In the genomic region with DNA sequence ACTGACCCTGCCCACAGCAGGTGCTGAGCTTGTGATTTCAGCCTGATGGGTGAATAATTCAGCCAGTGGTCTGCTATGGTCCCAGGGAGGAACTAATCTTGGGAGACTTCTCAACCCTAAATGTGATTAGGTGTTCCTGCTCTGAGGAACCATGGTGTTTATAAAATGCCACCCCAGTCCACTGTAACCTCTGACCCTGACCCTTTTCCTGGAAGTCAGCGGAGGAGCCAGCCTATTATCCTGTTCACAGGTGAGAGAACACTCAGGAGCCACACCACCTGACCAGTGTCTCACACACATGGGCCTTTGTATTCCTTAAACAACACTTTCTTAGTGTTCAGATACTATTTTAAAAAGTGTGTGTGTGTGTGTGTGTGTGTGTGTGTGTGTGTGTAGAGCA, we compare ENCODE assay signal across 8 mouse cellular contexts.
DNase-seq lines count a peak whose midpoint lies in the region; ATAC-seq and TF ChIP-seq lines count a peak whose summit lies in the region.

No protein-coding gene starts in this region.

- H3K9me3 ChIP-seq in lung, postnatal 0 days (ENCODE audit: low read length) = no peaks in the 10 kb centered on the region
- H3K9me3 ChIP-seq in liver, embryonic 11.5 days (ENCODE audit: control insufficient read depth, low read length) = no peaks in the 10 kb centered on the region
- no peaks in the 10 kb centered on the region for H3K9me3 ChIP-seq in stomach, embryonic 15.5 days

- no peak overlapping the region for H3K4me2 ChIP-seq in lung, postnatal 0 days (replicated peaks; ENCODE audit: low read depth, low read length)
- H3K4me2 ChIP-seq in liver, embryonic 11.5 days = no peak overlapping the region
- no peak overlapping the region for H3K4me2 ChIP-seq in stomach, embryonic 15.5 days

- TF ChIP-seq POLR2A in heart, adult 2 months (IDR thresholded peaks at IDR 0.05; ENCODE audit: insufficient read depth, low read depth, low read length) = no peak
- TF ChIP-seq POLR2A in lung, adult 2 months (IDR thresholded peaks at IDR 0.05; ENCODE audit: borderline replicate concordance, extremely low read depth, low read depth, low read length) = no peak

- no peak; the same call in 1 of the 2 replicates for ATAC-seq in lung, postnatal 0 days
- no peak for ATAC-seq in liver, embryonic 11.5 days (replicated peaks; ENCODE audit: low FRiP score)
- no peak for ATAC-seq in stomach, embryonic 15.5 days (ENCODE audit: insufficient read depth, low FRiP score, low read depth)

- H3K4me3 ChIP-seq in heart, adult 2 months = no peak overlapping the region
- no peak overlapping the region for H3K4me3 ChIP-seq in lung, postnatal 0 days (ENCODE audit: low read depth, low read length)
- no peak overlapping the region for H3K4me3 ChIP-seq in lung, adult 2 months (replicated peaks; ENCODE audit: extremely low read depth, low read depth, low read length)
- H3K4me3 ChIP-seq in liver, embryonic 11.5 days (ENCODE audit: low read depth, low read length) = no peak overlapping the region
- H3K4me3 ChIP-seq in stomach, embryonic 15.5 days (replicated peaks) = no peak overlapping the region

- H3K9ac ChIP-seq in heart, adult 2 months (ENCODE audit: low read depth, low read length) = 0 out of 2 replicates have a peak overlapping the region, but pooled peaks have one; percentile 9
- no peak overlapping the region for H3K9ac ChIP-seq in lung, postnatal 0 days (replicated peaks; ENCODE audit: low read depth)
- H3K9ac ChIP-seq in liver, embryonic 11.5 days (ENCODE audit: low read depth, low read length) = 0 out of 2 replicates have a peak overlapping the region, but pooled peaks have one; percentile 15
- no peak overlapping the region for H3K9ac ChIP-seq in stomach, embryonic 15.5 days

- WGBS in heart, adult 2 months = 89% methylated on average over 1 of the region's 1 CpGs
- 89% methylated on average over 1 of the region's 1 CpGs for WGBS in lung, postnatal 0 days
- WGBS in lung, adult 2 months = 90% methylated on average over 1 of the region's 1 CpGs
- WGBS in liver, embryonic 11.5 days = 83% methylated on average over 1 of the region's 1 CpGs
- WGBS in stomach, embryonic 15.5 days = 96% methylated on average over 1 of the region's 1 CpGs

- no peak for TF ChIP-seq EP300 in heart, adult 2 months (IDR thresholded peaks at IDR 0.05; ENCODE audit: insufficient read depth, low read depth, low read length)
- TF ChIP-seq EP300 in lung, postnatal 0 days (IDR thresholded peaks at IDR 0.05) = no peak

- no peak for DNase-seq in heart, adult 2 months
- DNase-seq in heart, adult 11 months = no peak
- DNase-seq in lung, postnatal 0 days (ENCODE audit: low spot score) = no peak
- DNase-seq in lung, adult 2 months = no peak
- DNase-seq in liver, embryonic 11.5 days (ENCODE audit: low spot score) = no peak
- DNase-seq in thymus, postnatal 4 days = no peak
- no peak for DNase-seq in left cerebral cortex, postnatal 4 days

- intact Hi-C loops in heart, adult 2 months (cut with DNase I) = no loop called here
- intact Hi-C loops in left cerebral cortex, postnatal 4 days (cut with DNase I) = no loop called here

- no peaks in the 10 kb centered on the region for H3K79me2 ChIP-seq in heart, adult 2 months (replicated peaks; ENCODE audit: control insufficient read depth, insufficient read depth, low read length)

- peak overlapping the region; percentile 90 for H3K27ac ChIP-seq in heart, adult 2 months
- H3K27ac ChIP-seq in lung, postnatal 0 days (ENCODE audit: low read length) = peak overlapping the region; percentile 77
- H3K27ac ChIP-seq in liver, embryonic 11.5 days (ENCODE audit: low read depth, low read length) = peak overlapping the region; percentile 50
- peak overlapping the region; percentile 77 for H3K27ac ChIP-seq in stomach, embryonic 15.5 days

- TF ChIP-seq CTCF in heart, adult 2 months (IDR thresholded peaks at IDR 0.05) = no peak
- TF ChIP-seq CTCF in lung, postnatal 0 days (IDR thresholded peaks at IDR 0.05) = no peak
- no peak for TF ChIP-seq CTCF in lung, adult 2 months (IDR thresholded peaks at IDR 0.05; ENCODE audit: insufficient read depth, low read length)

- H3K36me3 ChIP-seq in heart, adult 2 months (ENCODE audit: control insufficient read depth, insufficient read depth, low read length) = no peaks in the 10 kb centered on the region
- no peaks in the 10 kb centered on the region for H3K36me3 ChIP-seq in lung, postnatal 0 days (ENCODE audit: insufficient read depth, low read length)
- H3K36me3 ChIP-seq in liver, embryonic 11.5 days (ENCODE audit: control insufficient read depth, insufficient read depth, low read length) = no peaks in the 10 kb centered on the region
- H3K36me3 ChIP-seq in stomach, embryonic 15.5 days = no peaks in the 10 kb centered on the region

- peaks cover 8% of the 10 kb centered on the region for H3K4me1 ChIP-seq in heart, adult 2 months (ENCODE audit: control insufficient read depth, insufficient read depth, low read length)
- H3K4me1 ChIP-seq in lung, postnatal 0 days (ENCODE audit: insufficient read depth, low read depth, low read length) = peaks cover 9% of the 10 kb centered on the region; the same call in 1 of the 2 replicates
- peaks cover 4% of the 10 kb centered on the region for H3K4me1 ChIP-seq in lung, adult 2 months (ENCODE audit: control insufficient read depth, insufficient read depth, low read length)
- H3K4me1 ChIP-seq in liver, embryonic 11.5 days (replicated peaks; ENCODE audit: control insufficient read depth, insufficient read depth, low read length) = peaks cover 14% of the 10 kb centered on the region
- H3K4me1 ChIP-seq in stomach, embryonic 15.5 days = peaks cover 27% of the 10 kb centered on the region

- H3K27me3 ChIP-seq in heart, adult 2 months (ENCODE audit: control insufficient read depth, insufficient read depth, low read length) = no peaks in the 10 kb centered on the region
- no peaks in the 10 kb centered on the region for H3K27me3 ChIP-seq in lung, postnatal 0 days (replicated peaks; ENCODE audit: insufficient read depth, low read length)
- no peaks in the 10 kb centered on the region for H3K27me3 ChIP-seq in liver, embryonic 11.5 days (replicated peaks; ENCODE audit: control insufficient read depth, insufficient read depth, low read length)
- H3K27me3 ChIP-seq in stomach, embryonic 15.5 days (replicated peaks) = no peaks in the 10 kb centered on the region

Comparison
In these comparisons a context has a peak if more than half of its experiments do, and no peak if none do; other contexts are left out.
1. H3K9ac ChIP-seq: peak in heart, adult 2 months (single experiment) and liver, embryonic 11.5 days (single experiment); none in lung, postnatal 0 days (single experiment) and stomach, embryonic 15.5 days (single experiment).
2. Peak in every context shown above with its lines, with median percentiles within 50 percentile points of each other: H3K27ac ChIP-seq.